Mouse (Mus musculus): ENCODE measurements around the gene Dydc2. TPM values are rescaled to one million over a fixed set of nuclear protein-coding genes. Genes with fewer than 3 reads are reported as not detected.
"Not testable (repeated sequence)": the region's sequence is repeated elsewhere in the genome, so short reads cannot be mapped to it uniquely, and the experiment has no call there.

Gene Dydc2
- total RNA-seq (2021), result not detected
- long read RNA-seq, experiment 1, result 0 reads
- long read RNA-seq, experiment 2, result 0 reads

DNA sequence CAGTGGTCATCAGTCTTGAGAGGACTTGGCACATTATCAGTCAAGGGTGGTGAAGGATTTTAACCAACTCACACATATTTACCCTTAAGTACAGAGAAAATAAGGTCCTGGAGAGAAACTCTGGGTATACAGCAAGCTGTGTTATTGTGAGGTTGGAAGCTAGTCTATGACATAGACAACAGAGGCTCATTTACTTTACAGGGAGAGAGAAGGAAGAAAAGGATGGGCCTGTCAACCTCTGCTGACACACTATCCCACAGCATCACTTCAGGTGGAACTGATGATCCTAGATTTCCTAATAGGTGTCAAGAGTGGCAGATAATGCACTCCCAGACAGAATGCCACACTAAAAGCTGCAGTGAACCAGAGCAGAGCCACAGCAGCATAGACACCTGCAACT, at the start of gene Dydc2:
TSS of gene Dydc2 (minus strand) at position 101 of the 400 bp plus-strand sequence.
- DNase-seq, result no peak

DNA sequence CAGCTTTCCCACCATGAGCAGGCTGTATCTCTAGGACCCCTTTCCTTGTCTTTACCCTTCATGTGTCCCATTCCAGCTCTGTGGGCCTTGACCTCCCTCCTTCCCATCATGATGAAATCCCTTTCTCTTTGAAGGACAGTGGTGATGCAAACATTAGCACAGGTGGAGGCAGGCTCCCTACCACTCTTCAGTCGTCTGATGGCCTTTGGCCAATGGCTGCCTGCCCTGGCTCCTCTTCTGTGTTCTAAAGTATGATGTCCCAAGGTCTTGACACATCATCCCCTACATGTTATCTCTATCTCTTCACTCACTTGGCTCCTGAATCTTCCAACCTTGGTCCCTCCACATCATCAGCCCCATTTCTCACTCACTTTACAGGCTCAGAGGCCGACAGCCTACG, 47.3 kb upstream of the Dydc2 start:
- DNase-seq, result no peak

DNA sequence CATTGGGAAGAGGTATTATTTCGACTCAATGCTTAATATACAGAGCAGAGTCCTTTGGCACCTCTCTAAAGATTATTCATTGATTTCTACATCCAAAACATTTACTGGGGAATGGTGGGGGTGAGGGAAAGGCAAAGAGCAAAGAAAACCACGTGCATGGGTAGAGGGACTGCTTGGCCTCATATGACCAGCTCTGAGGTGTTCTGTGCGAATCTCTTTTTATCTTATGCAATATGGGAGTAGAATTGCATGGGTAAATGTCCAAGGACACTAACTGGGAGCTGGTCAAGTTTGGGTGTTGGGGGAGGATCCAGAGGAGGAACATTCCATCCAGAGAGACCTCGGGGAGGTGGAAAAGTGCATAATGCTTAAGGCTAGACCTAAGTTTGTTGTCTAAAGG, 43.9 kb upstream of the Dydc2 start:
- DNase-seq, result no peak

DNA sequence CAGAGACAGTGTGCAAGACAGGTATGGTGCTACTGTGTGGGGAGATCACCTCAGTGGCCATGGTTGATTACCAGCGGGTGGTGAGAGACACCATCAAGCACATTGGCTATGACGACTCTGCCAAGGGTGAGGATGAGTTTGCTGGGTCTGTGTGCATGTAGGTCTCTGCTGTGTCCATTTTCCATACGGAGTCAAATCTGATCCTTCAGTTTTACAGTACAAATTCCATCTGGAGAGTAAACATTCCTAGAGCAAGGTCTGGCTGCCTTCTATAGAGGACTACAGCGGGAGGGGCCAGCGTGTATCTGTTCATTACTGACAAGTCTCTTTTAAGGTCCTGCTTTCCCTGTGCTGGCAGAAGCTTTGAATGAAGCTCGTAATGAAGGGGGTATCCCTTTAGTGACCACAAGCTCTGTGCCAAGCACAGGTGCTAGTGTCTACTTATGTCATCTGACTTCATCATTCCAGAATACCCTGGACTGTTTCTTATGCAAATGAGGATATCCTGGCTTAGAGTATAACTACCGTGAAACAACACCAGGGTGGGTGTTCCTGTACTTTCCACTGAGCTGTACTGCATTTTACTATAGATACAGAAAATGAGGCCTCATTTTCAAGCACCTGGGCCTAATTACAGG, 42.1 kb upstream of the Dydc2 start:
- DNase-seq, result no peak

DNA sequence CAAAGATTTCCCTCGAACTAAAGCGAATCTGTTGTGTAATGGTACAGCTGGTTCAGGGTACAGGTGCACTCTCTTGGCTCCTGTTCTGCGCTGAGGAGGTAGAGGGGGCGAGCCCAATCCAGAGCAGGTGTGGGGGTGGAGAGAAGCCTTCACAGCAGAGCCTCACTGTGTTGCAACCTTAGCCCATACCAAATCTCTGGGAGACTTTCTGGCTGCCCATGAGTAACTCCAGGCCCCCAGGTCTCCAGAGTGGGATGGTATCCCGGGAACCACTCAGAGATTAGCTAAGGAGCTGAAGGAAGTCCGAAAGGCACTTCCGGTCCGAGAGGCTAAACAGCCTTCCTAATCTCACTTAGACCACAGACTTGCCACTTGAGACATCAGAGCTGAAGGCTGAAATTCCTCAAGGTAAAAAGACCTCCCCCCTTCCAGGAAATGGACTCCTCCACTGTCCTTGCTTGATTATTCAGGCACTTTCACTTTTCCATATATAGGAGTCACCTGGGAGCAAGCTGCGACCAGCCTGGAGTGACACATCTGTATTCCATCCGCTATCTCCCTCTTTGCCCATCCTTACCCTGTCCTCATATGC, 35.9 kb upstream of the Dydc2 start, which contains the start of gene Mat1a:
TSS of gene Mat1a (plus strand) at position 183 of the 592 bp plus-strand sequence.
- DNase-seq, result no peak

DNA sequence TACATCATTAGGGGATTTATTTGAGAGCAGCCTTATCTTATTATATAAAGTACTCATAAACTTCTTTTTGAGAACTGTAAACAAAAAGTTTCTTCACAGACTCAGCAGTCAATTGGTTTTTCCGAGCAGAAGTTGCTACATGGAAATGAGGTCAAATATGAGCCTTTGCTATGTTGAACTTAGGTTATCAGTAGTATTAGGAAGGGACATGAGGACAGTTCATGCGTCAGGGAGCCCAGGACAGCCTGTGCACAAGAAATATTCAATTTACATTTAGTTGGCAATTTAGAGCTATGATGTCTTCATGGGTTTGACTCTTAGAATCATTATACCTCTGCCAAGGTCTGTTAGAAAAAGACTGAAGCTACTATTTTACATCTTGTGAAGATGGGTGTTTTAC, 33.3 kb upstream of the Dydc2 start:
- no peak for DNase-seq

DNA sequence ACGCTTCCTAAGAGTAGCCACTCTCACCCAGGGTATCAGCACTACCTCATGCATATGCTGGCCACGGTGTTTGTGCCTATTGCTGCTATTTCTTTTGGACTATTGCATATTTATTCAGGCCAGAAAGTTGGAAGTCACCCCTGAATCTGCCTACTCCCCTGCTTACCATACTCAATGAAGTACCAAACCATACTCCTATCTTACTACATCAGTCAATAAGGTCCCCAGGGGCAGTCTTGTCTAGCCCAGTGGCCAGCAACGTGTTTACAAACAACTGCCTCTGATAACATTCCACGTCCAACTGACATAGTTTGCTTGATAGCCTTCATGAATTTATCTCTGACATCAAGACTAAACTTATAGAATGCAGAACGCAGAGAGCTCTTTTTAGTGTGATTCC, 32.2 kb upstream of the Dydc2 start:
- DNase-seq, result no peak

DNA sequence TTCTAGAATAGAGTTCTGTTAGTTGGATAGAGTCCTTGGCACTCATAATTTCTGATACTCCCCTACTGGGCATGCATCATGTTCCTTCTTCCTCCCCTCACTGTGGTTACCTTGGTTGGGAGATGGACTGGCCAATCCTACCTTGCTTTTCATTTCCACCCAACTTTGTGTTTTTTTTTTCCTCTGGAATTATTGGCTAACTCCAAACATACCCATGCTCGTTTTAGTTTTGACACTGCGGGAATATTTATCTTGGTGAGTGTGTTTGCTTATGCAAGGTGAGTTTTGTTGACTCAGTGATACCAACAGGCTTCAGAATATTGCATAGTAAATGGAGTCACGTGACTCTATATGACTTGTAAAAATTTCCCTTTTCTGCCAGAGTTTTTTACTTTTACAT, 31.7 kb upstream of the Dydc2 start:
- no peak for DNase-seq

DNA sequence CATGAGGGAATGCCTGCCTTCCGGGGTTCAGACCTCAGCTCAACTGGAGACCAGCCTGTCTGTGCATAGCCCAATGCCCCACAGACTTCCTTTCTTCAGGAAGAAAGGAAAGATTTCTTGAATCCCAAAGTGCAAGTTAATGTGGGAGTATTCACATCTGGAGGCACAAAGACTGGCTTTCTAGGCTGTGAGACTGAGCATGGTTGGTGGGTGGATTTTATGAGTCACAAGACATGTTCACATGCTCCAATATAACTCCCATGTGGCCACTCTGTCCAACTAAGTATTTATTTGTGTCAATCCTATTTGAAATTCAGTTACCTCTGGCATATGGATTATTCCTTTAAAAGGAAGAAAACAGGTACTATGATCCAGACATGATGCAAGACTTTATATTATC, 29.7 kb upstream of the Dydc2 start:
- DNase-seq, result no peak

DNA sequence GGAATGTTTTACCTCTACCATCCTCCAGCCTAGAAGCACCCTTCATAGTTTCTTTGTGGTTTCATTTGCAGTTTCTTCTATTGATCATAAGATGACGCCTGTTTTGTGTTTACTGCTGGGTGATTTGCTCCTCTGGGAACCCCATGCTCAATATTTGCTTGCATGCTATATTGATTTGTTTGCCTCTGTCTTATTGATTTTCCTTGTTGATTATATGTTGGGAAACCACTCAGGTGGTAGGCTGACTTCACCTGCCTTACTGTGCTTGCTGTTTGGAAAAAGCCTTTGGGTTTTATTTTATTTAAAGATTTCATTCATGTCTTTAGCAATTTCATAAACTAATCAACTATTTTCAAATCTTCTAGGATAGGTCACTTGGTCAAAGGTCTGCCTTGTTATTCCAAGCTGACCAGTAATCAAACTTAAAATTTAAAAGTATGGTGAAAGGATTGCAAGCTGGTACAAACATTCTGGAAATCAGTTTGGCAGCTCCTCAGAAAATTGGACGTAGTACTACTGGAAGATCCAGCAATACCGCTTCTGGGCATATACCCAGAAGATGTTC, 27.4 kb upstream of the Dydc2 start:
- DNase-seq, result no peak

DNA sequence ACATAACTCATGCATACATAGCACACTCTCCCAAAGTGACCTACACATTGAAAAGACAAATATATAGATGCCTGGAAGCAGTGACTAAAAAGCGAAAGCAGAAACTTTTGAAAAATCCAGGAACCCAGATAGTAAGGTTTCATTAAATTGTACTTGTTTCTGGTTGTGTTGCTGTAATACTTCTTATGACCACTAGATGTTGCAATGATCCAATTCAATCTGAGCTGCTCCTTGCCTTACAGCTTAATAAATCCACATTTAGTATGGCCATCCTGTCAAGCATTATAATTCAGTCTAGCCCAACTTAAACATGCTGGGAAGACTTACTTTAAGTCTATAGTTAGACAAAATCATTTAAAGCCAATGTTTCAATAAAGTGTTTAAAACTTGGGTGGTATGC, 25.1 kb upstream of the Dydc2 start:
- DNase-seq, result no peak

DNA sequence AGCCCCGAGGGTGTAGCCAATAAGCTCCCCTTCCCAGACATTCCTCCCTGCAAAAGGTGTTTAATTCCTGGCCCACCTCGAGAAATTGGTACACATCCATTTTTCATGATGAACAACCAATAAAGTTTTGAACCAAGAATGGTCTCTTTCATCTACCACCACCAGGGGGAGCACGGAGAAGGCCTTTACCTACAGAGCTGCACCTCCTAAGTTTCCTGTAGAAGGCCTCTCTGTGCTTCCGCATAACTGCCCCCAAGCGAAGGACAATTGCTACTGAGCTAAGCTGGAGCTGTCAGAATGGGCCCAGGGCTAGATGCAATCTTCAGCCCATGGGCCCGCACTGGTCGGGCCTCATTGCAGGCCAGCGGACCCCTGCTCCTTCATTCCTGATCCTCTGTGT, 21.8 kb upstream of the Dydc2 start:
- peak in 1 of 2 experiments; percentile 11 for DNase-seq

DNA sequence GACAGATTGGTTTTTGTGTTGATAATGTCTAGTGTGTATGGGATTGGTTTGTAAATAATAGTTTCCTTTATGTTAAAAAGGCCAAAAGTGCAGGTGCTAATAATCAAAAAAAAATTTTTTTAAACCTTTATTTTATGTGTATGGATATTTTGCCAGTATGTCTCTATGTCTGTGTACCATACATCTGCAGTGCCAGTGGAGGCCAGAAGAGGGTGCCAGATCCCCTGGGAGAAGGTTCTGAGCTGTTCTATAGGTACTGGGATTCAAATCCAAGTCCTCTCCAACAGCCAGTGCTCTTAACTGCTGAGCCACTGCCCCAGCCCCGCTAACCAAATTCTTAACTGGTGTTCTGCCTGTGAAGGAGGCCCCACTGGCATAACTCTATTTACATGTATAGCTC, 18.5 kb upstream of the Dydc2 start:
- peak in 1 of 2 experiments; percentile 6 for DNase-seq

DNA sequence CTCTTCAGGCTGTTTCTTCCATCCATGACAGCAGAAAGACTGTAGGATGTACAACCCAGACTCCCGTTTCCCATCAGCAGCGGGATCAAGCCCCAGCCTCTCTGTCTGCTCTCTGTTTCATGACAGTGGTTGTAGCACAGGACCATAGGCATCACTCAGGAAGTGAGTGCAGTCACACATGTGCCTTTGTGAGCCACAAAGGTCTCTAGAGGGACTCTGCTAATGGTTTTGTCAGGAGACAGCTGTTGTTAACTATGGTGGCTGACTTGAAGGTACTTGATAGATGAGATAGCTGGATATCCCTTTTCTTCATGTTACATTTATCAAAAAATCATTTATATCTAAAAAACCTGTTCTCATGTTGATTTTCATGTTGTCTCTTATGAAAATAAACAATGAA, 13.4 kb upstream of the Dydc2 start:
- no peak for DNase-seq

DNA sequence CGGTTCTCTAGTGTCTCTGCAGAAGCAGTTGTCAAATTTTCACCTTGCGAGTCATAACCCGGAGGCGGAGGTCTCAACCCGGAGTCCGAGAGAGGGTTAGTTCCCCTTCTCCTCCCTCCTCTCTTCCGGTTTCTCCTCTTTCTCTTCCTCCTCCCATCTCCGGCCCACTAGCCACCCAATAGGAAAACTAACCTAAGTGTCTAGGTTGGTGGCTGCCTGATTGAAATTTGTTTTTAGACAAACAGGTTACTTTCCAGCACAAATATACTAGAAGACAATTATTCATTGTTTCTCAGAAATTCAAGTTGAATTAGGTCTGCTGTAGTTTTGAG, 3.9 kb upstream of the Dydc2 start:
- DNase-seq, result no peak

DNA sequence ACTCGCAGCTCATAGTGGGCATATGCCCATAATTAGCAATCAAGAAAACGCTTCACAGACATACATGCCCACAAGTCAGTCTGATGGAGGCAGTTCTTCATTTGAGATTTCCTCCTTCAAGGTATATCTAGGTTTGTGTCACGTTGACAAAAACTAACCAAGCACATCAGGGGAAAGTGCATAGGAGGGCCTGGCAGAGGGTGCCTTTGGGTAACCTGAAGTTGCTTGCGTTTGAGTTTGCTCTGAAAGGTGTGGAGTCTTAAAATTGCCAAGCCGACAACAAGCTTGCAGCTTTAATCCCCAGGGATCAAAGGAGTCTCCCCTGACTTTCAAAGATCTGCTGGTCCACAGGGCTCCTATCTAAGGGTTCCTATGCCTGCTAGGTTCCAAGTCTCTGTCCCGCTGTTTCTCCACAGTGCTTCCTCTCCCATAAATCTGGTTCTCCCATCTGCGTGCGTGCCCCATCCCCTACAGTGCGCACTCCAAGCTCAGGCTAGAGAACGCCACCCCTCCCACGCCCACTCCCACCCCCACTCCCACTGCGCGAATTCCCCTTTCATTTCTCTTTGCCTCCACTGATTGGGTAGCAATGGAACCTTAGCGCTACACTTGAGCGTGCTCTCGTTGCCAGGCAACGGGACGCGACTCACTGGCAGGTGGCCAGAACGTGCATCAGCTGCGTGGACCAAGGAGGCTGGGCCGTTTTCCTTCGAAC, 3.4 kb upstream of the Dydc2 start, which contains the start of gene Dydc1:
TSS of gene Dydc1 (plus strand) at position 683 of the 715 bp plus-strand sequence.
- DNase-seq, result peak; percentile 29 to 43

DNA sequence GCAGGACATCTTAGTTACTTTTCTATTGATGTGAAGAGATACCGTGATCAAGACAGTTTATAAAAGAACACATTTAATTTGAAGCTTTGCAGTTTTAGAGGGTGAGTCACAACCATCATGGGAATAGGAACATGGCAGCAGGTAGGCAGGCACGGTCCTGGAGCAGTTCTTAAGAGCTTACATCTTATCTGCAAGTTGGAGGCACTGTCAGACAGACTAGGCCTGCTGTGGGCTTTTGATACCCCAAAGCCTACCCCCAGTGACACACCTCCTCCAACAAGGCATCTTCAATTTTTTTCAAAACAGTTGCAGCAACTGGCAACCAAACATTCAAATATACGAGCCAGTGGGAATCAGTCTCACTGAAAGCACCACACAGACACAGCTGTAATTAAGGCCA, 1.3 kb upstream of the Dydc2 start:
- DNase-seq, result no peak

DNA sequence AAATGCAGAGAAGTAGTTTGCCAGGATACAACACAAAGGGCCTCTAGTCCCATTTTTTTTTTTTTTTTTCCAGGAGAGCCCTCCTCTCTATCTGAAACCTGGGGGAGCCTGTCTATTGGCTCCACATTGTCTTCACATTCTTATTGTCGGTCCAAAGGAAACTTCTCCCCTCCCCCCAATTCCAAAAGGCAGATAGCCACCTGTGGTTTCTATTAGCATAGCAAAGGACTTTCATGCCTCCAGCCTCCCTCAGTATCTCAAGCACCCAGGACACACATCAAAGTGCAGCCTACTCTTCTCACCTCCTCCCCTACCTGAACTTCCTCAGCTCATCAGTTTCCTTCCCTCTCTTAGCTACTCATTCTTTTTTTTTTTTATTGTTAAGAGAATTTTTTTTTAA, 2.6 kb downstream of the Dydc2 start:
- no peak for DNase-seq

DNA sequence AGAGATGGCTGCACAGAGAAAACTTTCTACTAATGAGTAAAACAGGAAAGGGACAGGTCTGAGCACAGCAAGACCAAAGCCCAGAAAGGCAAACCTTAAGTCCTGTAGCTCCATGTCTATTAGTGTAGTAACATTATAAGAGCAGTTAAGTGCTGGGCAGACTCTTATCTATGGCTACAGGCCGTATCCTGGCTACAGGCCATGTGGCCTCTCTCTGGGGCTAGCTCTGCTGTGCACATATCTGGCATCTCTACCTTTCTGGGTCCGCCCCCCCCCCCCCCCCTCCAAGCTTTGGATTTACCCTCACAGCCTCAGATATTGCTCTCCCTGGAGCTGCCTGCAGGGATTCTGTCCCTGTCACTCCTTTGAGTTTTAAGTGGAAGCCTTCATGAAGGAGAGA, 3.8 kb downstream of the Dydc2 start:
- DNase-seq, result no peak

DNA sequence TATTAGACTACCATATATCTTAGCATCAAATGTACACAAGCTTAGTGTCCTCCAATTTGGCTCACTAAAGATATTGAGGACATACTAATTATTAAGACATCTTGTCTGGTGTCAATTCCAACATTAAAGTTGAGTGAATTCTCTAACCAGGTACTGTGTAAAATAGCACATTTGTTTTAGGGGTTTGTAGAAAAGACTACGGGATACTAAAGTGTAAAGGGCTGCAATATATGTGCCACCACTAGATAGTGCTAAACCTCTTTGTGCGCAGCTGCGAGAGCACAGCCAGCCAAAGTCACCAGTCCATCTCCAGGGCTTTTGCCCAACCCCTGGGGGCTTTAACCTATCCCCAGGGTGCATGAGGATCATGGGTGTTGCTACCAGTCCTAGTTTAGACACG, 15.8 kb downstream of the Dydc2 start:
- DNase-seq, result not testable (repeated sequence)

DNA sequence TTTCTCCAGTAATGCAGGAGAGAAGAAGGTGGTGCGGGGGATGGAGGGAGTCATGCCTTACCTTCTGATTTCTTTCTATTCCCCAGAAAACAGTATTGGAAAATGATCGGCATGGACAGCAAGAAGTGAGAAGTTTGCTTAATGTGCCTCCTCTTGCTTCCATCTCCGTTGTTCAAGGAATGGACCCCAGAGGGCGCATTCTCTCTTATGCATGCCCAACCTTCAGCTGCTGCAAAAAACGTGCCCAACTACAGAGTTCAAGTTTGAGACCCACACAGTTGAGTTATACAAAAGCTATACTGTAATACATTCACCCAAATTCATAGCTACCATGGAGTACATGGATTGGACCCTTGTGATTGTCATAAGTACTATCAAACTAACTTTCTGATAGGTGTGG, 16.5 kb downstream of the Dydc2 start:
- peak in 1 of 2 experiments; percentile 9 for DNase-seq

DNA sequence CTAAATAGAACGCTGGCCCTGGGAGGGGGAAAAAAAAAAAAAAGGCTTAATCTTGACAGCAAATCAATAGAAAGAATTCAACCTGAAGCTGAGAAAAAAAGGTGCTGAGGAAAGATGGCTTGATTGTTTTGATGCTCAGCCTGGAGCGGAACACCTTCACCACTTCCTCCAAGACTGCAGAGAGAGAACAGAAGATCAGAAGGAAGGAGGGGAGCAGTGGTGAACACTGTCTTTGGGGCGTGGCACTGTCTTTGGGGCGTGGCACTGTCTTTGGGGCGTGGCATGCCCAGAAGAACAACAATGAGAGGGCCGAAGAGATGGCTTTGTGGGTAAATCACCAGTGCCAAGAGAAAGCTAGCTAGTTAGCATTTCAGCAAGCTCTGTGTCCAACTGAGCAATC, 18.5 kb downstream of the Dydc2 start:
- no peak for DNase-seq

DNA sequence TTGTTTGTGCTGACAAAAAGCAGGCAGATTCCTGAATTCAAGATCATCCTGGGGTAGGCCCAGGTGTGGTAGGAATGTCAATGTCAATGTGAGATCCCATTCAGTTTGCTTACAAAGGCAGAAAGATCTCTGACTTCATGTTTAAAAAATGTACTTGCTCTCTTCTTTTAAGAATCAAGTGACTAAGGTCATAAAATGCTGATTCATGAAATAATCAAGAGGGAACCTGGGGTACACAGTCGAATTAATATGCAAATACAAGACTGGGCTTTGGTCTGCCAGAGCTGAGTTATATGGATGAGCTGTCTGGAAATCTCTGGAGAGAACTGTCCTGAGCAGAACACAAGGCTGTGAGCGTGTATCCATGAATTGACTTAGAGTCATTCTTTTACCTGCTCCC, 21.6 kb downstream of the Dydc2 start:
- DNase-seq, result no peak
